Mouse (Mus musculus): ENCODE results near the gene Slco2b1. TPM values are rescaled to one million over a fixed set of nuclear protein-coding genes. Genes with fewer than 3 reads are reported as not detected.
A peak's percentile ranks its signal among the peaks of the same experiment; 100 is the strongest.

Slco2b1 gene
- polyA plus RNA-seq, 1 experiment from 2014 or later, result 2.1 TPM

DNA sequence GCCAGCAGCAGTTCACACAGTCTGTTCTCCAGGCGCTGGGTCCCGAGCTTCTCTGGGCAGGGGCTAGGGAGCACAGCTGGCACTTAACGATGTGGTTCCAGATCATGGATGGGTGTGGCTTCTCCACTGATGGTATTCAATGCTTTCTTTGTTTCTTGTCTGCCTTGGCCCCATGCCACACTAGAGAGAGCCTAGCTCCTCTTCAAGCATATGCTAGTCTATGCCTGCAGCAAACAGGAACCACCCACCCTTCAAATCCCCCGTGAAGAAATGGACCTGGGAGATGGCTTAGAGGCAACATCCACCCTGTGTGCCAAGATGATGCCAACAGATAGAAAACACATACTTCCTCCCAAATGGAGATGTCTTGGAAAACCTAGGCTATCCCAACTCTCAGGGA is 27.1 kb downstream of the Slco2b1 start:
- Histone ChIP-seq H3K4me1 (peaks cover 6% of the 10 kb centered on the region; the same call in 1 of the 2 replicates), H3K9me3 (replicated peaks) (no peaks in the 10 kb centered on the region), H3K36me3 (no peaks in the 10 kb centered on the region), H3K4me3 (no peak overlapping the region), H3K27me3 (ENCODE audit: low read depth, poor library complexity, severe bottlenecking) (no peaks in the 10 kb centered on the region), H3K27ac (replicated peaks) (no peak overlapping the region)
- no peak for DNase-seq (ENCODE audit: low spot score)
- 81% methylated on average over 4 of the region's 4 CpGs for WGBS

GRCm38 (mm10) chr7:99680771-99681170 is 30.4 kb downstream of the Slco2b1 start:
- Histone ChIP-seq H3K4me1 (peaks cover 6% of the 10 kb centered on the region; the same call in 1 of the 2 replicates), H3K4me3 (no peak overlapping the region), H3K9me3 (replicated peaks) (no peaks in the 10 kb centered on the region), H3K27me3 (ENCODE audit: low read depth, poor library complexity, severe bottlenecking) (no peaks in the 10 kb centered on the region), H3K36me3 (no peaks in the 10 kb centered on the region), H3K27ac (replicated peaks) (0 out of 2 replicates have a peak overlapping the region, but pooled peaks have one; percentile 28)
- DNase-seq (ENCODE audit: low spot score), result no peak
- 83% methylated on average over 5 of the region's 5 CpGs for WGBS

GRCm38 (mm10) chr7:99674890-99675289 is 36.2 kb downstream of the Slco2b1 start:
- H3K9me3 ChIP-seq (replicated peaks), result no peaks in the 10 kb centered on the region
- H3K36me3 ChIP-seq, result no peaks in the 10 kb centered on the region
- no peaks in the 10 kb centered on the region for H3K27me3 ChIP-seq (ENCODE audit: low read depth, poor library complexity, severe bottlenecking)
- no peak for DNase-seq (ENCODE audit: low spot score)
- 80% methylated on average over 3 of the region's 3 CpGs for WGBS
- H3K4me3 ChIP-seq, result no peak overlapping the region
- 0 out of 2 replicates have a peak overlapping the region, but pooled peaks have one; percentile 9 for H3K27ac ChIP-seq (replicated peaks)
- peaks cover 18% of the 10 kb centered on the region for H3K4me1 ChIP-seq

- Histone ChIP-seq H3K4me3 (no peak overlapping the region), H3K27me3 (ENCODE audit: low read depth, poor library complexity, severe bottlenecking) (no peaks in the 10 kb centered on the region), H3K36me3 (no peaks in the 10 kb centered on the region), H3K27ac (replicated peaks) (peak overlapping the region; percentile 9; the same call in 1 of the 2 replicates), H3K4me1 (peaks cover 22% of the 10 kb centered on the region), H3K9me3 (replicated peaks) (no peaks in the 10 kb centered on the region)
- DNase-seq (ENCODE audit: low spot score), result no peak
- 80% methylated on average over 5 of the region's 5 CpGs for WGBS
Measured at GRCm38 (mm10) chr7:99674209-99674608, 36.9 kb downstream of the Slco2b1 start.

DNA sequence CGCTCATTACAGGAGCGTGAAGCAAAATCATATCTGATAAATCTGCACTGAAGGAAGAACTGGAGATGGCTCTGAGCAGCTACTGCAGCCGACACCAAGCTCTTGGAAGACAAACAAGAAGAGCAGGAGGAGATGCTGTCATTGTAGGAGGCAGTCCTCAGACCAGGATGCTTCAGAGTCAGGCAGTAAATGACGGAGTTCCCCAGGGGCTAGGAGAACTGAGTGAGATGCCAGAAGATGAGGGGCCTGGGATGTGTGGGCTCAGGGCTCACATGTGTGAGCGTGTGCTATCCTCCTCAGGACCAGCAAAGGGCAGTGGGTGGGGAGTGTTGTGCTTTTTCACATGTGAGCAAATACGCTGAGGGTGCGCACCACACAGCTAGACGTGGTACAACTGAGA is 38.0 kb downstream of the Slco2b1 start:
- H3K27ac ChIP-seq (replicated peaks), result no peak overlapping the region
- 89% methylated on average over 8 of the region's 8 CpGs for WGBS
- no peak for DNase-seq (ENCODE audit: low spot score)
- H3K36me3 ChIP-seq, result no peaks in the 10 kb centered on the region
- no peak overlapping the region for H3K4me3 ChIP-seq
- peaks cover 31% of the 10 kb centered on the region for H3K4me1 ChIP-seq
- no peaks in the 10 kb centered on the region for H3K27me3 ChIP-seq (ENCODE audit: low read depth, poor library complexity, severe bottlenecking)
- no peaks in the 10 kb centered on the region for H3K9me3 ChIP-seq (replicated peaks)

- DNase-seq (ENCODE audit: low spot score), result no peak
- no peaks in the 10 kb centered on the region for H3K36me3 ChIP-seq
- no peaks in the 10 kb centered on the region for H3K27me3 ChIP-seq (ENCODE audit: low read depth, poor library complexity, severe bottlenecking)
- 84% methylated on average over 9 of the region's 9 CpGs for WGBS
- H3K4me1 ChIP-seq, result peaks cover 31% of the 10 kb centered on the region
- H3K27ac ChIP-seq (replicated peaks), result no peak overlapping the region
- H3K4me3 ChIP-seq, result no peak overlapping the region
- H3K9me3 ChIP-seq (replicated peaks), result no peaks in the 10 kb centered on the region
Measured at GRCm38 (mm10) chr7:99671544-99672435, 39.4 kb downstream of the Slco2b1 start.

DNA sequence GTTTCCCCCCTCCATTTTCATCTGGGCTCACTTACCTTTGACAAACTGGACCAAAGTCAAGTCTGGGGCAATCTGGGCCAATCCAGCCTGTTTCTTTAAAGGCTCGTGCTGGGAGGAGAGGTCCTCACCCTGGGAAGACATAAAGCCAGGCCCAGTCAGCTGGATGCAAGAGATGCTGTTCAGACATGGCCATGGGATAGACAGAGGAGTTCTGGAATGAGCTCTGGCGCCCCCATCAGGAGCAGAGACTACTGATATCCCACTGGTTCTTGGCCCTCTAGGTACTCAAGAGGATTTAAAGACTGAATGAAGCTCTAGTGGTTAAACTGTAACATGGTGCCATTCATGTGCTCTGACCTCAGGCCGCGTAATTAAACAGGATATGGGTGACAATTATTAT is 40.2 kb downstream of the Slco2b1 start:
- H3K4me3 ChIP-seq, result no peak overlapping the region
- H3K9me3 ChIP-seq (replicated peaks), result no peaks in the 10 kb centered on the region
- no peaks in the 10 kb centered on the region for H3K27me3 ChIP-seq (ENCODE audit: low read depth, poor library complexity, severe bottlenecking)
- H3K36me3 ChIP-seq, result no peaks in the 10 kb centered on the region
- no peak overlapping the region for H3K27ac ChIP-seq (replicated peaks)
- WGBS, result 82% methylated on average over 4 of the region's 4 CpGs
- DNase-seq (ENCODE audit: low spot score), result no peak
- H3K4me1 ChIP-seq, result peaks cover 31% of the 10 kb centered on the region

- H3K36me3 ChIP-seq, result no peaks in the 10 kb centered on the region
- H3K27ac ChIP-seq (replicated peaks), result peak overlapping the region; percentile 58
- WGBS, result 31% methylated on average over 4 of the region's 4 CpGs
- H3K9me3 ChIP-seq (replicated peaks), result no peaks in the 10 kb centered on the region
- no peaks in the 10 kb centered on the region for H3K27me3 ChIP-seq (ENCODE audit: low read depth, poor library complexity, severe bottlenecking)
- peak; percentile 30 for DNase-seq (ENCODE audit: low spot score)
- no peak overlapping the region for H3K4me3 ChIP-seq
- peaks cover 45% of the 10 kb centered on the region for H3K4me1 ChIP-seq
Measured at GRCm38 (mm10) chr7:99668802-99669201, 42.3 kb downstream of the Slco2b1 start.

GRCm38 (mm10) chr7:99667096-99667495 is 44.0 kb downstream of the Slco2b1 start:
- no peaks in the 10 kb centered on the region for H3K27me3 ChIP-seq (ENCODE audit: low read depth, poor library complexity, severe bottlenecking)
- no peaks in the 10 kb centered on the region for H3K36me3 ChIP-seq
- no peak overlapping the region for H3K4me3 ChIP-seq
- no peak for DNase-seq (ENCODE audit: low spot score)
- H3K27ac ChIP-seq (replicated peaks), result no peak overlapping the region
- no peaks in the 10 kb centered on the region for H3K9me3 ChIP-seq (replicated peaks)
- peaks cover 34% of the 10 kb centered on the region for H3K4me1 ChIP-seq
- WGBS, result 94% methylated on average over 16 of the region's 16 CpGs

DNA sequence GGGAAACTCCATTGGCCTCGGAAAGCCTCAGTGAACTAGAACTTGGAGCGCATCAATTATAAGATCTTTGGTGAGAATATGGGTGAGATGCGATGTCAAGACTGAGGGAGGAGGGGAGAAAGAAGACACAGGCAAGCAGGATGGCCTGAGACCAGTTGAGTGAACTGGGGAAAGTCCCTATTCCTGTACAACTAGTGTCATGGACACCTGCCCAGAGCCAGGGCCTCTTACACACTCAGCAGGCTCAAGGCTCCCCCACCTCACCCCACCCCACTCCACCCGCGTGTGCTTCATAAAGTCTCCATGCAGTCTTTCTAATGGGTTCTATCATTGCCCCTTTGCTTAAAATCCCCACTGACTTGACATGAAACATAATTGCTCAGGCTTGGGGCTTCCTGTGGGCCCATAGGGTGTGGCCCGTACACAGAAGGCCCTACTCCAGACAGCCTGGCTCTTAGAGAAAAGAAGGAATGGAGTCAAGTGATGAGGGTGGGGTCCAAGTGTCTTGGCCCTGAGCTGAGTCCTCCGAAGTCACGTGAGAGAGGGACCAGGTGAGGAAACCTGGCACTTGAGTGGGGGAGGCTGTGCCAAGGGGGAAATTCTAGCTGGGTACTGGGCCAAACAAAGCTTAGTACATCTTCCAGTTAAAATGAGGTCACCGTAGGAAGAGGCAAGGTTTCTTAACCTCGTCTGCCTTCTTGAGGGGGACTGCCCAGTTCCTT is 45.2 kb downstream of the Slco2b1 start:
- Histone ChIP-seq H3K4me3 (no peak overlapping the region), H3K27ac (replicated peaks) (peak overlapping the region; percentile 55; the same call in 1 of the 2 replicates), H3K9me3 (replicated peaks) (no peaks in the 10 kb centered on the region), H3K36me3 (no peaks in the 10 kb centered on the region), H3K4me1 (peaks cover 28% of the 10 kb centered on the region), H3K27me3 (ENCODE audit: low read depth, poor library complexity, severe bottlenecking) (no peaks in the 10 kb centered on the region)
- 99% methylated on average over 10 of the region's 10 CpGs for WGBS
- no peak for DNase-seq (ENCODE audit: low spot score)

- 65% methylated on average over 11 of the region's 11 CpGs for WGBS
- peak overlapping the region; percentile 55; the same call in 1 of the 2 replicates for H3K27ac ChIP-seq (replicated peaks)
- DNase-seq (ENCODE audit: low spot score), result no peak
Measured at GRCm38 (mm10) chr7:99664571-99665485, 46.3 kb downstream of the Slco2b1 start.

More at GRCm38 (mm10) chr7:99664571-99665485, 46.3 kb downstream of the Slco2b1 start:
- Histone ChIP-seq H3K4me3 (no peak overlapping the region), H3K27me3 (ENCODE audit: low read depth, poor library complexity, severe bottlenecking) (no peaks in the 10 kb centered on the region), H3K9me3 (replicated peaks) (no peaks in the 10 kb centered on the region), H3K36me3 (no peaks in the 10 kb centered on the region), H3K4me1 (peaks cover 28% of the 10 kb centered on the region)
